Mouse (Mus musculus) hindbrain, embryonic 16.5 days (tissue): ENCODE measurements at regions not wholly inside any gene's neighbourhood (a gene's known extent, or its start where the extent isn't known, plus 50 kb on each side); places are given as distances from the start of the nearest gene placed in this dataset.

Source experiments
- ATAC-seq: fragments of 200-750 bp; cut with Nextera tagmentation; 2 replicates; pipeline ENCODE4 v1.8.0; 2017; ENCODE audit warnings: moderate TSS enrichment, moderate library complexity
- H3K27ac ChIP-seq: fragments of 300-500 bp; sonication (generic); 2 replicates; pipeline ENCODE4 v1.5.1; 2014; ENCODE audit warnings: low read depth, mild to moderate bottlenecking, control low read depth, low read length, moderate library complexity
- H3K27me3 ChIP-seq: fragments of 300-500 bp; sonication (generic); replicated peaks from 2 replicates; pipeline ENCODE4 v1.6.1; 2014; ENCODE audit warnings: low read length; ENCODE audit not compliant: control insufficient read depth, insufficient read depth
- H3K36me3 ChIP-seq: fragments of 300-500 bp; sonication (generic); 2 replicates; pipeline ENCODE4 v1.6.1; 2014; ENCODE audit warnings: mild to moderate bottlenecking, low read length, moderate library complexity, mixed read lengths; ENCODE audit not compliant: control insufficient read depth, insufficient read depth
- H3K4me1 ChIP-seq: fragments of 300-500 bp; sonication (generic); 2 replicates; pipeline ENCODE4 v1.6.1; 2014; ENCODE audit warnings: low read depth, low read length; ENCODE audit not compliant: control insufficient read depth, insufficient read depth
- H3K4me2 ChIP-seq: fragments of 300-500 bp; sonication (generic); 2 replicates; pipeline ENCODE4 v1.6.1; 2014; ENCODE audit warnings: mild to moderate bottlenecking, low read length, control low read depth, moderate library complexity
- H3K4me3 ChIP-seq: fragments of 300-500 bp; sonication (generic); 2 replicates; pipeline ENCODE4 v1.5.1; 2014; ENCODE audit warnings: mild to moderate bottlenecking, low read length, control low read depth, moderate library complexity
- H3K9ac ChIP-seq: fragments of 300-500 bp; sonication (generic); 2 replicates; pipeline ENCODE4 v1.6.1; 2014; ENCODE audit warnings: low read depth, mild to moderate bottlenecking, control low read depth, low read length, moderate library complexity
- H3K9me3 ChIP-seq: fragments of 300-500 bp; sonication (generic); 2 replicates; pipeline ENCODE4 v1.6.1; 2014; ENCODE audit warnings: mild to moderate bottlenecking, low read length, moderate library complexity; ENCODE audit not compliant: control insufficient read depth
- WGBS: fragments of 180-500 bp; shearing (Covaris S2); extraction: QIAGEN DNeasy Blood & Tissue Kit; methylation state at CpG from one replicate; pipeline ENCODE4 v1.1.7; 2014; 5-methylcytosine and 5-hydroxymethylcytosine counted together

- Histone ChIP-seq H3K27me3 (no peaks in the 10 kb centered on the region), H3K9ac (no peak overlapping the region), H3K9me3 (no peaks in the 10 kb centered on the region), H3K4me1 (no peaks in the 10 kb centered on the region), H3K4me2 (no peak overlapping the region), H3K36me3 (no peaks in the 10 kb centered on the region), H3K27ac (no peak overlapping the region), H3K4me3 (no peak overlapping the region)
- no peak for ATAC-seq
- 63% methylated on average over 3 of the region's 3 CpGs for WGBS
Observed at GRCm38 (mm10) chr13:40652916-40653315, 85.3 kb downstream of the Tfap2a start.

GRCm38 (mm10) chr13:40651056-40651455 is 87.1 kb downstream of the Tfap2a start:
- ATAC-seq: peak; percentile 87

GRCm38 (mm10) chr13:40650036-40650709 is 88.0 kb downstream of the Tfap2a start:
- no peaks in the 10 kb centered on the region for H3K4me1 ChIP-seq
- H3K36me3 ChIP-seq: no peaks in the 10 kb centered on the region
- ATAC-seq: 0 out of 2 replicates have a peak, but pooled peaks have one; percentile 58
- H3K27me3 ChIP-seq: 0 out of 2 replicates have a peak, but pooled peaks cover 2% of the 10 kb centered on the region
- WGBS: 30% methylated on average over 10 of the region's 10 CpGs
- H3K27ac ChIP-seq: no peak overlapping the region
- H3K4me2 ChIP-seq: no peak overlapping the region
- no peak overlapping the region for H3K9ac ChIP-seq
- no peak overlapping the region for H3K4me3 ChIP-seq
- H3K9me3 ChIP-seq: no peaks in the 10 kb centered on the region

More at GRCm38 (mm10) chr13:40651056-40651455, 87.1 kb downstream of the Tfap2a start:
- Histone ChIP-seq H3K9ac (no peak overlapping the region), H3K4me3 (no peak overlapping the region), H3K27ac (no peak overlapping the region), H3K27me3 (0 out of 2 replicates have a peak, but pooled peaks cover 2% of the 10 kb centered on the region), H3K36me3 (no peaks in the 10 kb centered on the region), H3K4me1 (no peaks in the 10 kb centered on the region), H3K9me3 (no peaks in the 10 kb centered on the region), H3K4me2 (peak overlapping the region; percentile 29)
- 35% methylated on average over 16 of the region's 16 CpGs for WGBS

- Histone ChIP-seq H3K4me3 (no peak overlapping the region), H3K27me3 (0 out of 2 replicates have a peak, but pooled peaks cover 2% of the 10 kb centered on the region), H3K9ac (no peak overlapping the region), H3K4me1 (no peaks in the 10 kb centered on the region), H3K36me3 (no peaks in the 10 kb centered on the region), H3K27ac (no peak overlapping the region), H3K4me2 (0 out of 2 replicates have a peak overlapping the region, but pooled peaks have one; percentile 4), H3K9me3 (no peaks in the 10 kb centered on the region)
- 34% methylated on average over 10 of the region's 10 CpGs for WGBS
- 0 out of 2 replicates have a peak, but pooled peaks have one; percentile 68 for ATAC-seq
Observed at GRCm38 (mm10) chr13:40649096-40650035, 88.8 kb downstream of the Tfap2a start.

GRCm38 (mm10) chr13:40646131-40646530 is 92.0 kb downstream of the Tfap2a start:
- Histone ChIP-seq H3K4me2 (no peak overlapping the region), H3K4me1 (no peaks in the 10 kb centered on the region), H3K27ac (no peak overlapping the region), H3K36me3 (no peaks in the 10 kb centered on the region), H3K27me3 (0 out of 2 replicates have a peak, but pooled peaks cover 2% of the 10 kb centered on the region), H3K9ac (no peak overlapping the region), H3K9me3 (no peaks in the 10 kb centered on the region), H3K4me3 (no peak overlapping the region)
- no peak for ATAC-seq
- WGBS: 74% methylated on average over 10 of the region's 10 CpGs

GRCm38 (mm10) chr13:40645646-40646045 is 92.5 kb downstream of the Tfap2a start:
- H3K9ac ChIP-seq: no peak overlapping the region
- WGBS: 66% methylated on average over 3 of the region's 3 CpGs
- H3K27me3 ChIP-seq: 0 out of 2 replicates have a peak, but pooled peaks cover 2% of the 10 kb centered on the region
- no peaks in the 10 kb centered on the region for H3K9me3 ChIP-seq
- ATAC-seq: no peak
- no peaks in the 10 kb centered on the region for H3K36me3 ChIP-seq
- H3K27ac ChIP-seq: no peak overlapping the region
- H3K4me1 ChIP-seq: no peaks in the 10 kb centered on the region
- H3K4me2 ChIP-seq: no peak overlapping the region
- no peak overlapping the region for H3K4me3 ChIP-seq

- no peak for ATAC-seq
- H3K36me3 ChIP-seq: no peaks in the 10 kb centered on the region
Observed at GRCm38 (mm10) chr13:40642931-40643330, 95.2 kb downstream of the Tfap2a start.

GRCm38 (mm10) chr13:40637269-40637668 is 100.9 kb downstream of the Tfap2a start:
- no peak for ATAC-seq
- H3K4me2 ChIP-seq: no peak overlapping the region
- no peak overlapping the region for H3K4me3 ChIP-seq
- 91% methylated on average over 6 of the region's 6 CpGs for WGBS
- no peak overlapping the region for H3K27ac ChIP-seq
- no peaks in the 10 kb centered on the region for H3K9me3 ChIP-seq
- no peak overlapping the region for H3K9ac ChIP-seq
- H3K4me1 ChIP-seq: no peaks in the 10 kb centered on the region
- H3K36me3 ChIP-seq: no peaks in the 10 kb centered on the region
- no peaks in the 10 kb centered on the region for H3K27me3 ChIP-seq

More at GRCm38 (mm10) chr13:40642931-40643330, 95.2 kb downstream of the Tfap2a start:
- 0 out of 2 replicates have a peak, but pooled peaks cover 2% of the 10 kb centered on the region for H3K27me3 ChIP-seq
- no peak overlapping the region for H3K4me3 ChIP-seq
- H3K9me3 ChIP-seq: no peaks in the 10 kb centered on the region
- no peaks in the 10 kb centered on the region for H3K4me1 ChIP-seq
- H3K27ac ChIP-seq: no peak overlapping the region
- no peak overlapping the region for H3K4me2 ChIP-seq
- H3K9ac ChIP-seq: no peak overlapping the region
- 61% methylated on average over 6 of the region's 6 CpGs for WGBS

GRCm38 (mm10) chr13:40617881-40618280 is 120.3 kb downstream of the Tfap2a start:
- WGBS: 98% methylated on average over 20 of the region's 20 CpGs
- H3K36me3 ChIP-seq: no peaks in the 10 kb centered on the region

More at GRCm38 (mm10) chr13:40617881-40618280, 120.3 kb downstream of the Tfap2a start:
- no peak overlapping the region for H3K4me3 ChIP-seq
- H3K9ac ChIP-seq: no peak overlapping the region
- no peaks in the 10 kb centered on the region for H3K9me3 ChIP-seq
- no peak overlapping the region for H3K27ac ChIP-seq
- H3K4me1 ChIP-seq: no peaks in the 10 kb centered on the region
- no peak overlapping the region for H3K4me2 ChIP-seq
- no peaks in the 10 kb centered on the region for H3K27me3 ChIP-seq
- no peak for ATAC-seq
